Mouse (Mus musculus) adrenal gland, adult (tissue): ENCODE measurements around the gene Anks1b.

Source experiments
- DNase-seq, 2 experiments: peaks; one replicate each; pipeline ENCODE4 v3.0.0; 2022 to 2023; ENCODE audit warnings: low spot score in 1 of 2; ENCODE audit not compliant: inconsistent age in 2 of 2

Gene Anks1b

DNA sequence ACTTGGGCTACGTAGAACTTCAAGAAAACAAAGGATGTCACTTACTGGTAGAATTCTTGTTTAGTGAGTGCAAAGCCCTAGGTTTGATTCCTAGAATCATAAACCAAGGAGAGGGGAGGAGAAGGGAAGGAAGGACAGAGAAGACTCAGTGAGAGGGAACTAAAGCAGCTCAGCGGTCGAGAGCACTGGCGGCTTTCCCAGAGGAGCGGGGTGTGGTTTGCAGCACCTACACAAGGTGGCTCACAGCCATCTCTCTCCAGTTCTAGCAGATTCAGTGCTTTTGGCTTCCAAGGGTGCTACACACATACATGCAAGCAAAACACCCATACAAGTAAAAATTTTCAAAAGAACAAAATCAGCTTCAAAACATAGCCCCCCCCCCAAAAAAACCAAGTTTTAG lies 1126.6 kb downstream of the Anks1b start:
- DNase-seq = no peak

GRCm38 (mm10) chr10:91001421-91001820 lies 1128.1 kb downstream of the Anks1b start:
- DNase-seq = peak in 1 of 2 experiments; percentile 36

DNA sequence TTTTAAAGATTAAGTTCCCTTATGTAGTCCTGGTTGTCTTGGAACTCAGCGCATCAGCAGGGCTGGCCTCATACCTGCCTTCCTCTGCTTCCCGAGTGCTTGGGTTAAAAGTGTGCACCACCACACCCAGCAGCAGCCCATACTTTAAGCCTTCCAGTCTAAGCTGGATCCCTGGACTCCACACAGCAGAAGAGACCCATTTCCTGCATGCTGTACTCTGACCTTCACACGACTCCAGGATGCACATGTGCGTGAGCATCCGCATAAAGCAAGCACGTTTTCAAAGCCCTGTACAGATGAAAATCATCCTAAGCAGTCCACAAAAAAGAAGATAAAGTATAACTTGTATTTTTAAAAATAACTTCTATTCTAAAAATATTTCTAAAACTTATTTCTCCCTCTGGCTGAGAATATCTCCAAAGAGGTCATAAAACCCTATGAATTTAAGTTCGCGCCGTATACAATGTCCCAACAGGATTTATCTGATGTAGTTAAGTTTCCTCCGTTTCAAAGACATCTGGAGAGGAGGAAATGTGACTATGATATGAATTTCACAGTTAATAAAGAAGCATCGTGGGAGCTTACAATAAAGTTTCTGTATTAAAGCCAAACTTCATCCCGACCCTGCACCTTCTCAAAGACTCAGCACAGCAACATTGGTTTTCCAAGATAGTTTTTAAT lies 1132.7 kb downstream of the Anks1b start:
- no peak for DNase-seq
